Mouse (Mus musculus): ENCODE results near the gene Sema5a. TPM values are rescaled to one million over a fixed set of nuclear protein-coding genes. Genes with fewer than 3 reads are reported as not detected.

Sema5a gene
- total and polyA plus RNA-seq, 3 experiments, result 0.17 to 0.27 (median 0.17) TPM

DNA sequence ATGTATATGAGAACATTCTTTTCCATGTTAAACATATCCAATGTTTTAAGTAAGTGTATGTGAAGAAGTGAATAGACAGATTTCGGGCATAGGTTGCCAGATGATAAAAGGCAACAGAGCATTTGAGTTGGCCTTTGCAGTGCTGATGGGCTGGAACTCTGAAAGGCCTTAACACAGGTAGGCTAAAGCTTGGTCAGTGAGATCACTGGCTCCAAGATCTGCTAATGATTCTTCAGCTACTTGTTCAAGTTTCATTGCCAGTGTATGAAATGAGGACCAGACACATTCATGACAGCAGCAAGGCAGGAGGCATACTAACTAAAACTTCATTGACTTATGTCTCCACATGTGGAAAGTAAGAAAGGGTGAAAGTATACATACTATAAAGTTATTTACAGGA is 154.1 kb downstream of the Sema5a start:
- no peaks in the 10 kb centered on the region for H3K36me3 ChIP-seq (replicated peaks in 1 of 2; ENCODE audit: control insufficient read depth in 1 of 2, insufficient read depth in 1 of 2, low read length in 1 of 2)
- no peak overlapping the region for H3K4me2 ChIP-seq (ENCODE audit: insufficient read depth, low read depth, poor library complexity, severe bottlenecking)
- no peaks in the 10 kb centered on the region for H3K4me1 ChIP-seq (ENCODE audit: control insufficient read depth in 1 of 2, insufficient read depth in 2 of 2)
- in situ Hi-C loops (cut with MboI; ENCODE audit: low pct_ligation_motif_present, low pct_unique_long_range_greater_than_20kb, low sequenced_read_pairs), result no loop called here
- H3K9me3 ChIP-seq (replicated peaks; ENCODE audit: low read length), result no peaks in the 10 kb centered on the region
- no peaks in the 10 kb centered on the region for H3K27me3 ChIP-seq (replicated peaks)
- no peak overlapping the region for H3K4me3 ChIP-seq (replicated peaks in 1 of 3; ENCODE audit: low read depth in 2 of 3, low read length in 2 of 3, poor library complexity in 1 of 3)
- TF ChIP-seq EP300 (IDR thresholded peaks at IDR 0.05; ENCODE audit: low read length), result no peak
- TF ChIP-seq ZMIZ1 (IDR thresholded peaks at IDR 0.05; ENCODE audit: low read depth, low read length), result no peak
- no peak for TF ChIP-seq MEF2A (IDR thresholded peaks at IDR 0.05; ENCODE audit: borderline replicate concordance, low read depth, low read length)
- no peak overlapping the region for H3K9ac ChIP-seq (ENCODE audit: insufficient read depth, low read depth)
- no peak for DNase-seq (ENCODE audit: extremely low read depth)
- dilution Hi-C loops (cut with MboI; ENCODE audit: extremely low pct_ligation_motif_present, extremely low pct_unique_long_range_greater_than_20kb, low sequenced_read_pairs), result no loop called here
- H3K27ac ChIP-seq (ENCODE audit: insufficient read depth, low read depth), result no peak overlapping the region
- H3K79me2 ChIP-seq (replicated peaks; ENCODE audit: control insufficient read depth, extremely low read depth, insufficient read depth, poor library complexity, severe bottlenecking), result no peaks in the 10 kb centered on the region

DNA sequence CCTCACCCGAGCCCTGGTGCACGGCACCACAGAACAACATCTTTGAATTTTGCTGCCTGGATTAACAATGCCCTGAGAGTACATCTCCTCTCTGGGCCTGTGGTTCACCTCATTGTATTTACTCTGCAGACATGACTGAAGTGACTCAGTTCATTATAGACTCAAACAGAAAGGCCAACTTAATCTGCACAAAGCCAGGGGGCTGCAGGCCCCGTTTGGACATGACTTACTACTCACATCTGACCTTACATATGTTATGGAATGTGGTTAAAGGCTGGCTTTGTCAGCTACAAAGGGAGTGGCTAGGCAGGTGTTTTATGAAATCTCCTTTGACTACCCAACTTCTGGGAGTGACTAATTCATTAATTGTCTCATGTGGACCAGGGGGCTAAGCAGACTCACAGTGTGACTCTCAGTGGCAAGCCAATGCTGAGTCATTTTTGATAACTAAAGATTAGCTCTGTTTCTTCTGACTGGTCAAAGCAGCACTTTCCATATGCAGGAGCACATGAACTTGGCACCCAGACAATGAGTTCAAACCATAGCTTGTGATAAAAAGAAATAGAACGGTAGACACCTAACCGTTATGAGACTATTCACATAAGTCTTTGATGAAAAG is 157.4 kb downstream of the Sema5a start:
- Histone ChIP-seq H3K4me3 (replicated peaks in 1 of 3; ENCODE audit: low read depth in 2 of 3, low read length in 2 of 3, poor library complexity in 1 of 3) (no peak overlapping the region), H3K27ac (ENCODE audit: insufficient read depth, low read depth) (no peak overlapping the region), H3K4me1 (ENCODE audit: control insufficient read depth in 1 of 2, insufficient read depth in 2 of 2) (no peaks in the 10 kb centered on the region), H3K79me2 (replicated peaks; ENCODE audit: control insufficient read depth, extremely low read depth, insufficient read depth, poor library complexity, severe bottlenecking) (no peaks in the 10 kb centered on the region), H3K27me3 (replicated peaks) (no peaks in the 10 kb centered on the region), H3K9ac (ENCODE audit: insufficient read depth, low read depth) (no peak overlapping the region), H3K36me3 (replicated peaks in 1 of 2; ENCODE audit: control insufficient read depth in 1 of 2, insufficient read depth in 1 of 2, low read length in 1 of 2) (no peaks in the 10 kb centered on the region), H3K4me2 (ENCODE audit: insufficient read depth, low read depth, poor library complexity, severe bottlenecking) (no peak overlapping the region), H3K9me3 (replicated peaks; ENCODE audit: low read length) (no peaks in the 10 kb centered on the region)
- in situ Hi-C loops (cut with MboI; ENCODE audit: low pct_ligation_motif_present, low pct_unique_long_range_greater_than_20kb, low sequenced_read_pairs), result no loop called here
- dilution Hi-C loops (cut with MboI; ENCODE audit: extremely low pct_ligation_motif_present, extremely low pct_unique_long_range_greater_than_20kb, low sequenced_read_pairs), result no loop called here
- no peak for DNase-seq (ENCODE audit: extremely low read depth)
- TF ChIP-seq MEF2A (IDR thresholded peaks at IDR 0.05; ENCODE audit: borderline replicate concordance, low read depth, low read length) (no peak), MYC (IDR thresholded peaks at IDR 0.05; ENCODE audit: low read depth, low read length) (no peak), KAT2A (IDR thresholded peaks at IDR 0.05; ENCODE audit: insufficient replicate concordance, low read length) (no peak), ZKSCAN1 (IDR thresholded peaks at IDR 0.05; ENCODE audit: borderline replicate concordance, low read depth, low read length) (no peak), HCFC1 (IDR thresholded peaks at IDR 0.05; ENCODE audit: low read depth, low read length) (no peak), GABPA (IDR thresholded peaks at IDR 0.05; ENCODE audit: insufficient replicate concordance, low read depth, low read length) (no peak), CHD2 (IDR thresholded peaks at IDR 0.05; ENCODE audit: low read length) (no peak), MXI1 (IDR thresholded peaks at IDR 0.05; ENCODE audit: low read depth, low read length) (no peak), ZNF384 (IDR thresholded peaks at IDR 0.05; ENCODE audit: low read depth, low read length) (no peak), NELFE (IDR thresholded peaks at IDR 0.05; ENCODE audit: low read depth, low read length) (no peak), POLR2AphosphoS2 (IDR thresholded peaks at IDR 0.05; ENCODE audit: low read depth, low read length) (no peak), E2F4 (IDR thresholded peaks at IDR 0.05; ENCODE audit: insufficient replicate concordance, low read depth, low read length) (no peak), JUN (IDR thresholded peaks at IDR 0.05; ENCODE audit: insufficient read depth, low read depth, low read length) (no peak), MAX (IDR thresholded peaks at IDR 0.05; ENCODE audit: low read length) (no peak), ZC3H11A (IDR thresholded peaks at IDR 0.05; ENCODE audit: low read depth, low read length) (no peak), MAZ (IDR thresholded peaks at IDR 0.05; ENCODE audit: low read depth, low read length) (no peak)

Data from CH12.LX (cell line).